Mouse (Mus musculus) spleen, adult 12 weeks (tissue): ENCODE data around the gene Dot1l.
A peak's percentile ranks its signal among the peaks of the same experiment; 100 is the strongest.
"Not testable (repeated sequence)": the region's sequence is repeated elsewhere in the genome, so short reads cannot be mapped to it uniquely, and the experiment has no call there.

Experiments used
- DNase-seq: peaks from one replicate; pipeline ENCODE4 v3.0.0; 2022; ENCODE audit warnings: low spot score

Gene Dot1l

DNA sequence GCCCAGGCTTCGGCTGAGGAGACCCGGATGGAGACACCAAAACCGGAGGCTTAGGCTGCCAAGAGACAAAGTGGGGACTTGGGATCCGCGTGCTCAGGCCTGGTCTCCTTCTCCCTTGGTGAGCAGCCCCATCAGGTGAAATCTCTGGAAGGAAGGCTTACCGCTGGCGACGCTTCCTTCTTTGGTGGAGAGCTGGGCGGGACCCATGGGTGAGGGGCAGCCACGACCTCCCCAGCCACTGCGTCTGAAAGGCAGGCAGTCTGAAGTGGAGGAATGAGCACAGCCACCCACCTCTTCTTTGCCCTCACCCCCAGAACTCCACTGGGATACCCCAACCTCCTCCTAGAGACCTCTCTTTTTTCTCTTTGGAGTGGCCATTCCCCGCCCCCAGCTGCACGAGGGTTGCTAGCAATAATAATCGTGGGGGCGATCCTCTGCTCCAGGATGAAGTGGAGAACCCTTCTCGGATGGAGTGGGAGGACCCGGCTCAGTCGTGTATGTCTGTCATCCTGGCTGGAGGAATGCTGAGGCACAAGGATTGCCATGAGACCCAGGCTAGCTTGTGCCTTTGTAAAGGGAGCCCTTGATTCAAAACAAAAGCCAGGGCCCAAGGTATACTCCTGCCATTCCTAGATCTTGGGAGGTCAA is 54.1 kb downstream of the Dot1l start:
- DNase-seq = no peak

DNA sequence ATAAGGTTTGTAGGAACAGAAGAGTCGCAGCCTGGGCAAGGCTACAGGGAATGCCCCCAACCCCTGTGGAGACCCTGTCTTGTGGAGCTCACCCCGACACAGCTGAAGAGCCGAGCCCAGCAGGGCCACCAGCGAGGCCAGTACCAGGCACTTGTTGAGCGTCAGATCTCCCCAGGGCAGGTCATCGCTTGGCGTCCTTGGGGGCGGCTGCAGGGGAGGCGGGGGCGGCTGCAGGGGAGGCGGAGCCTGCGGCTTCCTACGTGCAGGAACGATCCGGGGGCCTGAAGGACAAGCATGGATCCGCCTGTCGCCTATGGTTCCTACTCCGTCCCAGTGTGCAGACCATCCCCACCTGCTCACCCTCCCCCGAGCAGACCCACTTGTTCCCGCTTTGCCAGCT is 55.1 kb downstream of the Dot1l start:
- no peak for DNase-seq

DNA sequence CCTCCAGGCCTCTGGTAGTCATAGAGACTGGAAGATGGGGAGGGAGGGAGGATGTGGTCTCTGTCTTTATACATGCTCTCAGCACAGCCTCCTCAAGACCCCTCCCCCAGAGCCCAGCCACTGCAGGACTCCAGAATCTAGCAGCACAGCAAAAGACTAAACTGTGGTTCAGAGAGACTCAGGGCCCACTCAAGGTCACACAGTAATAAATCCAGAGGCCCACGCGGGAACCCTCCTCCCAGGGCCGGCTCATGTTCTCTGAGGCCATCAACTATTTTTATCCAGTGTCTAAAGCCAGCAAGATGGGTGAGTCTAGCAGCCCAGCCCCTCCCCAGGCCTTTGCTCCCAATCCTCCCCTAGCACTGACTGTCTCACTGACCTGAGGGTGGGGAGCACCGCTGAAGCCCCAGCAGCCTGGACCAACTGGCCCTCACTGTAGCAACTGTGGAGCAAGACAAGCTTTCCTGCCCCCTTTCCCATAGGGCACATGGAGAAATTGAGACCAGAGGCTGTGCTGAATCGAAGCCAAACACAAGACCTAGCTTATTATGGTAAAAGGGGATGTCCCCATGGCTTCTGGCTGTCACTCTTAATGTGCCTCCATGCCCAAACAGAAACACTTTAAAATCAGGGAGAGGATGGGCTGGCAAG is 57.5 kb downstream of the Dot1l start:
- no peak for DNase-seq

GRCm38 (mm10) chr10:80813366-80813765 is 58.4 kb downstream of the Dot1l start, which contains the start of gene Jsrp1:
Gene Jsrp1, minus strand, starts transcription at chr10:80813498.
- no peak for DNase-seq

DNA sequence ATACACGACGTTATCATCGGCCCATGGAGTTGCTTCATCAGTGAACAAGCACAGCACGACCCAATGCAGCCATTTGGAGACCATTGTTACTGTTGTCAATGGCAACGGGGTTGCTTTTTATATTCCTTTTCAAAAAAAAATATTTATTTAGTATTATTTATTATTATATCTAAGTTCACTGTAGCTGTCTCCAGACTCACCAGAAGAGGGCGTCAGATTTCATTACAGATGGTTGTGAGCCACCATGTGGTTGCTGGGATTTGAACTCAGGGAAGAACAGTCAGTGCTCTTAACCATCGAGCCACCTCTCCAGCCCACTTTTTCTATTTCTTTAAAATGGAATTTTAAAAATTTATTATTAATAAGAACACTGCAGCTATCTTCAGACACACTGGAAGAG is 59.8 kb downstream of the Dot1l start:
- no peak for DNase-seq

- DNase-seq = not testable (repeated sequence)
Observed at GRCm38 (mm10) chr10:80816303-80816702, 61.3 kb downstream of the Dot1l start.

DNA sequence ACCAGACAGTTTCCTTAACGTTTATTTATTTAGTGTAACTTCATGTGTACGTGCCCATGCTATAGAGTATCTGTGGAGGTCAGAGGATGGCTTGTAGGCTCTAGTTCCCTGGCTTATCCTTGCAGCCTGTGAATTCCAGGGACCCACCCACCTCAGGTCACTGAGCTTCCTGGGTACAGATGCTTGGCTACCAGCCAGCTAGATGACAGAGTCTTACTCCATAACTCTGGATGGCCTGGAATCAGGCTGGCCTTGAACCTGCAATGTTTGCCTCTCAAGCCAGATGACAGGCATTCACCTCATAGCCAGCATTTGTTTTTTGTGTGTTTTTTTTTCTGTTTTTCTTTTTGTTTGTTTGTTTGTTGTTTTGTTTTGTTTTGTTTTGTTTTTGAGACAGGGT is 62.2 kb downstream of the Dot1l start:
- DNase-seq = no peak

GRCm38 (mm10) chr10:80817955-80818354 is 62.9 kb downstream of the Dot1l start:
- DNase-seq = not testable (repeated sequence)

GRCm38 (mm10) chr10:80818599-80819281 is 63.7 kb downstream of the Dot1l start:
- peak; percentile 61 for DNase-seq

GRCm38 (mm10) chr10:80819406-80819805 is 64.4 kb downstream of the Dot1l start:
- DNase-seq = no peak

DNA sequence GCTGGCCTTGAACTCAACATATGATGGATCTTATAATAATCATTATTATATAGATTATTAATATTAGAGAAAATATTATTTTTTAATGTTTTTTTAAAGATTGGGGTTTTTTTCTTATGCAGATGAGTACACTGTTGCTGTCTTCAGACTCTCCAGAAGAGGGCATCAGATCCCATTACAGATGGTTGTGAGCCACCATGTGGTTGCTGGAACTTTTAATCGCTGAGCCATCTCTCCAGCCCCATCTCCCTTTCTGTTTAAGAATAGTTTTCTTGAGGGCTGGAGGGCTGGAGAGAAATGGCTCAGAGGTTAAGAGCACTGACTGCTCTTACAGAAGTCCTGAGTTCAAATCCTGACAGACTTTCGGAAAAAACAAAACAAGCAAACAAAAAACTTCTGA is 67.0 kb downstream of the Dot1l start:
- DNase-seq = no peak

DNA sequence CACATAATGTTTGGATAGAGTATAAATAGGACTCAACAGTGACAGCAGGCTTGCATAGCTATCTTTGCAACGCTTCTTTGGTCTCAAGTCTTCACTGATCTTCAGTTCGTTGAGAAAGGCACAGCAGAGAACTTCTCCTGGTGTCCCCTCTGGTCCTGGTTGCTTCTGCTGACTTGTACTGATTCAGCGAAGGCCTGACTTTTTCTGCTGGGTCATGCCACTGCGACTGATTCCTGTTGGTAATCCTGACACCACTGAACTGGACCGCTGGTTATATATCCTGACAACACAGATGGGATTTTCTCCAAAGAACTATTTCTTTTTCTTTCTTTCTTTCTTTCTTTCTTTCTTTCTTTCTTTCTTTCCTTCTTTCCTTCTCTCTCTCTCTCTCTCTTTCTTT is 67.5 kb downstream of the Dot1l start:
- DNase-seq = no peak

GRCm38 (mm10) chr10:80823316-80823715 is 68.3 kb downstream of the Dot1l start:
- DNase-seq = no peak

DNA sequence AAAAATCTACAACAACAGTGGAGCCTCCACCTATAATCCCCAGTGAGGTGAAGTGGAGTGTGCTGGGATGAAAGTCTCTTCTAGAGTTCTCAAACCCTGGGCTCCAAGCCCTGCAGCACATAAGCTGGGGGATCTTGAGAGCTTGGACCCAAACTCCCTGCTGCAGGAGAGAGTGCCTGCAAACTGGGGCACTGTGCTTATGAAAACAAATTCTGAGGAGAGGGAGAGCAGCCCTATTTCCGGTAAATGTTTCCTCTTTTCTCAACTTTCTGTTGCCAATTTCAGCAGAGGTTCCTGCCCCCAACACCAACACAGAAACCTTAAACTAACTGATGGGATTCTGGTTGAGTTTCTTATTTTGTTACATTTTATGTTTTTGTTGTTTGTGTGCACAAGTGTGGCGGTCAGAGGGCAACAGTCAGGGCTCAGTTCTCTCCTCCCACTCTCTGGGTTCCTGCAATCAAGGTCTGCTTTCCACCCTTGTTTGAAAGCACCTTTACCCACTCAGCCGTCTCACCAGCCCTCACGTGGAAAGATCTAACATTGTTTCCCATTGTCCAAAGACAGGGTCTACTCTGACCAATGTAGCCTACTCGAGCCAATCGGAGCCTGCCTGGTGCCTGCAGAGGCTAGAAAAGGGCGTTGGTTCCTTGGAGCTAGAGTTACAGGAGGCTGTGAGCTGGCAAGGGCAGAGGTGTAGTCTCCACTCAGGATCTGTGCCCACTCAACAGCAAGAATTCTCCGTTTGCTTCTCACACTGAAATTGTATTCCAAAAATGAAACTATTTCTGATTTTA is 69.0 kb downstream of the Dot1l start:
- no peak for DNase-seq

GRCm38 (mm10) chr10:80824827-80825226 is 69.8 kb downstream of the Dot1l start:
- no peak for DNase-seq

GRCm38 (mm10) chr10:80826151-80827062 is 71.4 kb downstream of the Dot1l start, which contains the start of gene Oaz1:
Gene Oaz1, plus strand, starts transcription at chr10:80826656.
- peak; percentile 96 for DNase-seq

DNA sequence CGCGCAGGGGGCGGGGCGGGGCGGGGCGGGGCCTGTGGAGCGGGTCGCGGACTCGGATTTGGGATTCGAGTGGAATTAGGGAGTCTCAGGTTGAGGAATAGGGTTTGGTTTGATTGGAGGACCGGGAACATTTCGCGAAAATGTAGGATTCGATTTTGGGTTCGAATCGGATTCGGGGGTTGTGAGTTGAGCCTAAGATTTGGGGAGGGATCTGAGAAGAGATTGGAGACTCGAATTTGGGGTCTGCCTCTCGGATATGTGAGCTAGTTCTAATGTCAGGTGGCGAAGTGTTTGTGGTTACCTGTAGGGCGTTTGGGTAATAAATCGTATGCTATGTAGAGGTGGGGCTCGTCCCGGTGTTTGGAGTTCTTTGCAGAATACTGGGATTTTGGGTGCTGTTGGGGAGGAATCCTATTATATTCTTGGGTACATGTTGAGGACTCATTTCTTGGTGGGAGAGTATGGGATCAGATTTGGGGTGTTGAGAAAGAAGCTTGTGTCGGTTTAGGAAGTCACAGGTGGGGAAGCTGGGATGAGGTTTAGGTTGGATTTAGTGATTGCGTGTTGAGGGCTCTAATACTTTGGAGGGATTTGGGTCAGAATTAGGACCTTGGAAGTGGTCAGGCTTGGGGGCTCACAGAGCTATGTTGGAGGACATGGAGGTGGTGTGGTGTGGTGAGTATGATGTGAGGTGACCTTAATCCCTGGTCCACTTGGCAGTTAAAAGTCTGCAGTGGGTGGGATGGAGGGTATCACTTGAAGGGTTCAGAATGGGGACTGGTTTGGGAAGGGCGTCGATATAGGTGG is 72.3 kb downstream of the Dot1l start:
- DNase-seq = no peak

DNA sequence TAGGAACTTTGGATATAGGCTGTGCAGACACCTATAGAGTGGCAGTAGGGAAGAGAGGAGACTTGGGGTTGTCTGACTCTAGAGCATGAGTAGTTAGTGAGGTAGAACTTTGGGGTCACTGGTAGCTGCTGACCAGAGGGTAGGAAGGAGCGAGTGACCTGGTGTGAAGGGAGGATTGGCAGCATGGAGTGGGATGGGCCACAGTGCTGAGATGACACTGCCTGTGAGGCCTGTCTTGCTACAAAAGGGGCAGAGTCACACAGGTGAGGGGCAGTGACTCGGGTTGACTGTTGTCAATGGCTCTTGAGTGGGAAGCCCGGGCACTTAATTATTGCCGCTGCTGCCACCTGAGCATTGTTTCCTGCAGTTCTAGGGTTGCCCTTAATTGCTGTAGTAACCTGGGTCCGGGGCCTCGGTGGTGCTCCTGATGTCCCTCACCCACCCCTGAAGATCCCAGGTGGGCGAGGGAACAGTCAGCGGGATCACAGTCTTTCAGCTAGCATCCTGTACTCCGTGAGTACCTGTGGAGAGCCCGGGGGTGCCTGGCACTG is 72.9 kb downstream of the Dot1l start:
- no peak for DNase-seq

DNA sequence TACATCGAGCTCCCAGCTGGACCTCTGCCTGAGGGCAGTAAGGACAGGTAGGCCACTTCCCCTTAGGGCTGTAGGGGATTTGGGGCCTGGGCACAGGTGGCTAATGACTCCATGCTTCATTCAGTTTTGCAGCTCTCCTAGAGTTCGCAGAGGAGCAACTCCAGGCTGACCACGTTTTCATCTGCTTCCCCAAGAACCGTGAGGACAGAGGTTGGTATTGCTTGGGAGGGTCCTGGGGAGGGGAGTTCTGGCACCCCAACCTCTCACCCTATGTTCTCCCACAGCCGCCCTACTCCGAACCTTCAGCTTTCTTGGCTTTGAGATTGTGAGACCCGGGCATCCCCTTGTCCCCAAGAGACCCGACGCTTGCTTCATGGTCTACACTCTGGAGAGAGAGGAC is 73.6 kb downstream of the Dot1l start:
- DNase-seq = not testable (repeated sequence)
